Mouse (Mus musculus) stomach, postnatal 0 days (tissue): ENCODE results near the gene Ifna1.

ENCODE experiments used
- CTCF ChIP-seq: IDR thresholded peaks from 2 replicates; pipeline ENCODE4 v1.5.1; 2016; ENCODE audit warnings: antibody characterized with exemption, low read depth, mild to moderate bottlenecking, moderate library complexity
- EP300 ChIP-seq: optimal IDR thresholded peaks from 2 replicates; pipeline ENCODE3; 2016; ENCODE audit warnings: antibody characterized with exemption

DNA sequence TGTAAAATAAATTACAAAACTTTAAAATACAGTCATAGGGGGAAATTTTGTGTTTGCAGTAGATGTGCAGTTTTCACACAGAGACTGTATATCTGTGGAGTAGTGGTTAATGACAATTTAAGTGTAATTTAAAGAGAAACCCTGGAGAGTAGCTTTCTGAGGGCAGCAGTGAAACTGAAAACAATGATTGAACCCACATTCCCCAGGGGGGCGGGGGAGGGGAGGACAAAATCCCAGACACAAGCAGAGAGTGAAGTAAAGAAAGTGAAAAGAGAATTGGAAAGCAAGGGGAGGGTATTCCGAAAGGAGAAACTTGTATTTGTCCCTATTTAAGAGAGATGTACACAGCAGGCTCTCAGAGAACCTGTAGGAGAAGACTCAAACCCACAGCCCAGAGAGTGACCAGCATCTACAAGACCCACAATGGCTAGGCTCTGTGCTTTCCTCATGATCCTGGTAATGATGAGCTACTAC is 8.4 kb upstream of the Ifna1 start, which contains the start of gene Ifna4:
- TF ChIP-seq CTCF (no peak), EP300 (no peak)
